Mouse (Mus musculus) kidney, adult 9 months (tissue): ENCODE measurements at regions not wholly inside any gene's neighbourhood (a gene's known extent, or its start where the extent isn't known, plus 50 kb on each side); places are given as distances from the start of the nearest gene placed in this dataset.

Source experiments
- DNase-seq: peaks from one replicate; pipeline ENCODE4 v3.0.0; 2022

- no peak for DNase-seq
Measured at GRCm38 (mm10) chr2:27590511-27590910, 75.6 kb downstream of the Wdr5 start.

GRCm38 (mm10) chr2:27591668-27592067 is 76.7 kb downstream of the Wdr5 start:
- DNase-seq: no peak

GRCm38 (mm10) chr2:27593338-27593737 is 78.4 kb downstream of the Wdr5 start:
- peak; percentile 49 for DNase-seq

- DNase-seq: no peak
Measured at GRCm38 (mm10) chr2:27595251-27595650, 80.3 kb downstream of the Wdr5 start.

- DNase-seq: peak; percentile 78
Measured at GRCm38 (mm10) chr2:27596217-27596616, 80.0 kb upstream of the Rxra start.

GRCm38 (mm10) chr2:27596966-27597365 is 79.3 kb upstream of the Rxra start:
- peak; percentile 93 for DNase-seq

GRCm38 (mm10) chr2:27597901-27598300 is 78.3 kb upstream of the Rxra start:
- DNase-seq: no peak

- DNase-seq: peak; percentile 71
Measured at GRCm38 (mm10) chr2:27599061-27599768, 77.0 kb upstream of the Rxra start.

GRCm38 (mm10) chr2:27599769-27600167 is 76.5 kb upstream of the Rxra start:
- peak; percentile 46 for DNase-seq

- no peak for DNase-seq
Measured at GRCm38 (mm10) chr2:27603333-27603732, 72.9 kb upstream of the Rxra start.

- no peak for DNase-seq
Measured at GRCm38 (mm10) chr2:27604588-27604987, 71.7 kb upstream of the Rxra start.

GRCm38 (mm10) chr2:27606816-27607215 is 69.4 kb upstream of the Rxra start:
- DNase-seq: no peak

- DNase-seq: no peak
Measured at GRCm38 (mm10) chr2:27621741-27622140, 54.5 kb upstream of the Rxra start.

- no peak for DNase-seq
Measured at GRCm38 (mm10) chr2:27624656-27625366, 51.4 kb upstream of the Rxra start.
